In genomic region chr15:100891962-100892361, GRCm38 (mm10) we compare ENCODE assay signal across 17 mouse cellular contexts. TPM values are rescaled to one million over a fixed set of nuclear protein-coding genes. Genes with fewer than 3 reads are reported as not detected.
DNase-seq lines count a peak whose midpoint lies in the region; ATAC-seq and TF ChIP-seq lines count a peak whose summit lies in the region.
"Had no signal": no experiment of that assay in that cellular context is flagged by ENCODE, and none has a peak within 500 bp of the region (broad histone marks: within the 10 kb centered on the region; RNA-seq: fewer than 3 reads in every experiment).

No protein-coding gene starts in this region.

- no peaks in the 10 kb centered on the region for H3K9me3 ChIP-seq in lung, embryonic 14.5 days (ENCODE audit: low read depth, low read length)
- H3K9me3 ChIP-seq in neural tube, embryonic 14.5 days (ENCODE audit: control insufficient read depth, low read length), result 0 out of 2 replicates have a peak, but pooled peaks cover 4% of the 10 kb centered on the region
- H3K9me3 ChIP-seq: stomach, embryonic 15.5 days had no signal

- H3K4me3 ChIP-seq in lung, embryonic 14.5 days (ENCODE audit: low read depth, low read length), result no peak overlapping the region
- no peak overlapping the region for H3K4me3 ChIP-seq in neural tube, embryonic 14.5 days (ENCODE audit: low read depth, low read length)
- H3K4me3 ChIP-seq: heart, embryonic 12.5 days; myocyte; stomach, embryonic 15.5 days had no signal

- 58% methylated on average over 13 of the region's 13 CpGs for WGBS in lung, embryonic 14.5 days
- 57% methylated on average over 13 of the region's 13 CpGs for WGBS in neural tube, embryonic 14.5 days

- H3K4me1 ChIP-seq in lung, embryonic 14.5 days (ENCODE audit: insufficient read depth), result no peaks in the 10 kb centered on the region
- H3K4me1 ChIP-seq in neural tube, embryonic 14.5 days (ENCODE audit: control insufficient read depth, insufficient read depth, low read length), result 0 out of 2 replicates have a peak, but pooled peaks cover 3% of the 10 kb centered on the region
- H3K4me1 ChIP-seq: heart, embryonic 12.5 days; stomach, embryonic 15.5 days had no signal

- no peak for TF ChIP-seq CTCF in lung, embryonic 14.5 days (IDR thresholded peaks at IDR 0.05; ENCODE audit: low read depth)
- TF ChIP-seq CTCF in brain, embryonic 14.5 days (IDR thresholded peaks at IDR 0.05; ENCODE audit: borderline replicate concordance, extremely low read depth, insufficient read depth, insufficient read length), result no peak

- H3K4me2 ChIP-seq in lung, embryonic 14.5 days, result no peak overlapping the region
- no peak overlapping the region for H3K4me2 ChIP-seq in neural tube, embryonic 14.5 days (ENCODE audit: low read depth, low read length)
- H3K4me2 ChIP-seq: heart, embryonic 12.5 days; stomach, embryonic 15.5 days had no signal

- no peak overlapping the region for H3K27ac ChIP-seq in lung, embryonic 14.5 days (ENCODE audit: low read depth)
- 0 out of 2 replicates have a peak overlapping the region, but pooled peaks have one; percentile 34 for H3K27ac ChIP-seq in neural tube, embryonic 14.5 days (ENCODE audit: low read depth, low read length)
- H3K27ac ChIP-seq: liver, embryonic 14.5 days; stomach, embryonic 15.5 days had no signal

- no peak for DNase-seq in cerebellum, postnatal 10 days
- DNase-seq in lung, embryonic 14.5 days, result peak; percentile 10
- no peak for DNase-seq in lung, postnatal 14 days
- peak; percentile 44 for DNase-seq in brain, embryonic 14.5 days (ENCODE audit: low read depth)
- no peak for DNase-seq in cerebellum, adult 9-10 months
- no peak for DNase-seq in right cerebral cortex, postnatal 4 days
- DNase-seq: adrenal gland, postnatal 36 days; forebrain, postnatal 0 days; gastrocnemius, postnatal 36 days; kidney, postnatal 10 days; layer of hippocampus, postnatal 36 days had no signal

- no peaks in the 10 kb centered on the region for H3K27me3 ChIP-seq in lung, embryonic 14.5 days (ENCODE audit: insufficient read depth, low read length)
- no peaks in the 10 kb centered on the region for H3K27me3 ChIP-seq in neural tube, embryonic 14.5 days (ENCODE audit: control insufficient read depth, insufficient read depth, low read length)
- H3K27me3 ChIP-seq: heart, embryonic 12.5 days; stomach, embryonic 15.5 days had no signal

- no peaks in the 10 kb centered on the region for H3K36me3 ChIP-seq in lung, embryonic 14.5 days (ENCODE audit: insufficient read depth)
- no peaks in the 10 kb centered on the region for H3K36me3 ChIP-seq in neural tube, embryonic 14.5 days (ENCODE audit: control insufficient read depth, insufficient read depth, low read length)
- H3K36me3 ChIP-seq: heart, embryonic 12.5 days; stomach, embryonic 15.5 days had no signal

- H3K9ac ChIP-seq in lung, embryonic 14.5 days, result no peak overlapping the region
- H3K9ac ChIP-seq in neural tube, embryonic 14.5 days (replicated peaks; ENCODE audit: low read depth, low read length), result no peak overlapping the region
- H3K9ac ChIP-seq: forebrain, postnatal 0 days; heart, embryonic 12.5 days; liver, embryonic 14.5 days; stomach, embryonic 15.5 days had no signal

- peak; percentile 36; the same call in 1 of the 2 replicates for ATAC-seq in cerebellum, adult (ENCODE audit: insufficient number of reproducible peaks, low FRiP score, low TSS enrichment)
- ATAC-seq in lung, embryonic 14.5 days (ENCODE audit: insufficient read depth), result no peak
- ATAC-seq in neural tube, embryonic 14.5 days (ENCODE audit: low read depth), result 0 out of 2 replicates have a peak, but pooled peaks have one; percentile 11
- ATAC-seq: forebrain, postnatal 0 days had no signal

- no peak for TF ChIP-seq POLR2A in brain, embryonic 14.5 days (IDR thresholded peaks at IDR 0.05; ENCODE audit: borderline replicate concordance, extremely low read depth, insufficient read depth, insufficient read length, poor library complexity, severe bottlenecking)

RNA-seq across cellular contexts. Expression of gene Scn8a, which starts 22.3 kb away (rescaled TPM):
- polyA plus RNA-seq in lung, embryonic 14.5 days (2014; fragmentation: Nextera tagmentation; extraction: Ambion mirVana), result 1.3 and 2.6 TPM in 2 replicates
- 31.5 and 38.3 TPM in 2 replicates for polyA plus RNA-seq in brain, embryonic 14.5 days (2012; rRNA removed)
- 25.6 and 35.2 TPM in 2 replicates for polyA plus RNA-seq in neural tube, embryonic 14.5 days (2014; fragmentation: Nextera tagmentation; extraction: Ambion mirVana)
- polyA plus RNA-seq: myocyte had no signal

Comparison
In these comparisons a context has a peak if more than half of its experiments do, and no peak if none do; other contexts are left out.
1. DNase-seq: peak in lung, embryonic 14.5 days (single experiment) and brain, embryonic 14.5 days (single experiment); none in cerebellum, postnatal 10 days (0 of 2), lung, postnatal 14 days (single experiment), cerebellum, adult 9-10 months (single experiment) and right cerebral cortex, postnatal 4 days (single experiment).